1 mouse cellular context compared by ENCODE assay signal in the genomic region with DNA sequence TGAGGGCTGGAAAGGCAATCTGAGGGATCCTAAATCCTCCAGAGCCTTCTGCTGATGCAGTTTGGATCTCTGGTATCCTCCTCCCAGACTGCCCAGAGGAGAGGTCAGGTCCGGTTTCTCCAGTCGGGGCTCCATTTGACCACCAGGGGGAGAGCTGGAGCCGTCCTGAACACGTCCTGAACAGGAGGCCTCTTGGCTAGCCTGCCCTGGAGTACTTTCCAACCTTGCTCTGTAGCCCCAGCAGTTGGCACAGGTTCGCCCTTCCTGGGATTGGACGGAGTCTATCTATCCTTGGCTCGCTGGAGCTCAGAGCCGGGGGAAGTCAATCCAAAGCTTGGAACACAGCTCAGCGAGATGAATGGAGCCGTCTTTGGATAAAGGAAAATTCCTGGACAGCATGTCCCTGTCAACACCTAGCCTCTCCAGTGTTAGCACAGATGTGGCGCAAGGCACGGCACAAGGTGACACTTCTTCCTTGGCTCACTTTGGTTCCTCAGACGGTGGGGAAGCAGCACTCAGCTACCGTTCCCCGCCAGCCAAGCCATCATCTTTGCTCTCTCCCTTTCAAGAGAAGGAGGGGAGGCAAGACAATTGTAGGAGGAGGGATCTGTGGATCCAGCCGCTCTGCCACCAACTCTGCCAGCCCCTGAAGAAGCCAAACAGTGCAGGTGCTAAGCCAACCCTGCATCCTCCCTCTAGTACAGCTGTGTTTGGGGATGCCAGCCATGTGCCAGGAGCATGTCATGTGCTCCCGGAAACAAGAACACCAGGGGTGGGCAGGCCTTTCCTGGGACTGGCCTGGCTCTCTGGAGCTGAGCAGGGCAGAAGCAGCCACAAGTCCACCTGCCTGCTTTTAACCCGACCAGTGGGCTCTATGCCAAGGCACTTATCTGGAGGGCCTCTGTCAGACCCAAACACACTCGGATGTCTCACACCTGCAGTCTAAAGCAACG.
TF ChIP-seq lines count a peak whose summit lies in the region.

No protein-coding gene starts in this region.

TF ChIP-seq in CH12.LX, 34 proteins besides CTCF, POLR2A, EP300 and RAD21 (continued from another document):
- TF ChIP-seq ZC3H11A (IDR thresholded peaks at IDR 0.05; ENCODE audit: low read depth, low read length) (peak; percentile 72), NRF1 (IDR thresholded peaks at IDR 0.05; ENCODE audit: low read depth, low read length) (0 out of 2 replicates have a peak, but pooled peaks have one; percentile 30), USF1 (IDR thresholded peaks at IDR 0.05; ENCODE audit: low read depth, low read length) (no peak), MAZ (IDR thresholded peaks at IDR 0.05; ENCODE audit: low read depth, low read length) (0 out of 2 replicates have a peak, but pooled peaks have one; percentile 42), JUN (IDR thresholded peaks at IDR 0.05; ENCODE audit: insufficient read depth, low read depth, low read length) (no peak), POLR2AphosphoS2 (IDR thresholded peaks at IDR 0.05; ENCODE audit: low read depth, low read length) (no peak), TCF12 (IDR thresholded peaks at IDR 0.05; ENCODE audit: low read depth, low read length) (0 out of 2 replicates have a peak, but pooled peaks have one; percentile 14)
